Mouse (Mus musculus) myocyte (in vitro differentiated cells): ENCODE measurements around the gene Hsf5.

Experiments
- CEBPB ChIP-seq: IDR thresholded peaks from 2 replicates; pipeline ENCODE4 v1.6.1; 2011; ENCODE audit warnings: mild to moderate bottlenecking, moderate library complexity; ENCODE audit not compliant: poor library complexity, insufficient read depth, severe bottlenecking
- E2F4 ChIP-seq: IDR thresholded peaks from one replicate; pipeline ENCODE4 v1.6.1; 2011; ENCODE audit warnings: mild to moderate bottlenecking, control low read depth, moderate library complexity; ENCODE audit not compliant: insufficient read depth
- MAX ChIP-seq: IDR thresholded peaks from one replicate; pipeline ENCODE4 v1.6.1; 2011; ENCODE audit warnings: low read depth, mild to moderate bottlenecking, control low read depth
- MYOD1 ChIP-seq, 3 experiments: IDR thresholded peaks; one replicate each; pipeline ENCODE4 v1.6.1; 2011; ENCODE audit warnings: control low read depth in 2 of 3, low read depth in 2 of 3, mild to moderate bottlenecking in 2 of 3, moderate library complexity in 1 of 3; ENCODE audit not compliant: insufficient read length in 2 of 3, control insufficient read depth in 1 of 3
- MYOG ChIP-seq, 3 experiments: IDR thresholded peaks; one replicate each; pipeline ENCODE4 v1.6.1; 2011; ENCODE audit warnings: control low read depth in 2 of 3, low read depth in 2 of 3, mild to moderate bottlenecking in 2 of 3; ENCODE audit not compliant: insufficient read length in 2 of 3, control insufficient read depth in 1 of 3, insufficient read depth in 1 of 3
- POLR2A ChIP-seq: IDR thresholded peaks from one replicate; pipeline ENCODE4 v1.6.1; 2011; ENCODE audit warnings: low read depth, mild to moderate bottlenecking, control low read depth, moderate library complexity; ENCODE audit not compliant: insufficient read length
- POLR2AphosphoS2 ChIP-seq: IDR thresholded peaks from one replicate; pipeline ENCODE4 v1.6.1; 2011; ENCODE audit warnings: low read depth, control low read depth; ENCODE audit not compliant: insufficient read length
- REST ChIP-seq: IDR thresholded peaks from one replicate; pipeline ENCODE4 v1.6.1; 2011; ENCODE audit warnings: mild to moderate bottlenecking, control low read depth, moderate library complexity; ENCODE audit not compliant: insufficient read depth, insufficient read length
- TCF12 ChIP-seq: IDR thresholded peaks from one replicate; pipeline ENCODE4 v1.6.1; 2011; ENCODE audit warnings: mild to moderate bottlenecking, control low read depth; ENCODE audit not compliant: poor library complexity, insufficient read depth, severe bottlenecking
- TCF3 ChIP-seq: IDR thresholded peaks from one replicate; pipeline ENCODE4 v1.6.1; 2011; ENCODE audit warnings: low read depth, control low read depth; ENCODE audit not compliant: insufficient read length
- USF1 ChIP-seq: IDR thresholded peaks from one replicate; pipeline ENCODE4 v1.6.1; 2011; ENCODE audit warnings: low read depth, mild to moderate bottlenecking, control low read depth, moderate library complexity

GRCm38 (mm10) chr11:87677756-87678155 is 60.8 kb downstream of the Hsf5 start:
- TF ChIP-seq E2F4 (no peak), POLR2A (no peak), REST (no peak), TCF12 (no peak), MAX (no peak), CEBPB (no peak), MYOD1 (IDR thresholded peaks at IDR 0.05; ENCODE audit: control insufficient read depth in 1 of 3, insufficient read length in 2 of 3, low read depth in 2 of 3) (no peak), TCF3 (no peak), POLR2AphosphoS2 (no peak), USF1 (no peak), MYOG (IDR thresholded peaks at IDR 0.05; ENCODE audit: control insufficient read depth in 1 of 3, insufficient read depth in 1 of 3, insufficient read length in 2 of 3, low read depth in 2 of 3) (no peak)
